Mouse (Mus musculus) lung, embryonic 15.5 days (tissue): ENCODE results near the gene Lipm. TPM values are rescaled to one million over a fixed set of nuclear protein-coding genes. Genes with fewer than 3 reads are reported as not detected.

Experiments
- ATAC-seq: fragments of 200-750 bp; cut with Nextera tagmentation; 2 replicates; pipeline ENCODE4 v1.8.0; 2017; ENCODE audit warnings: moderate number of reproducible peaks, borderline replicate concordance; ENCODE audit not compliant: low FRiP score, low TSS enrichment; ENCODE audit errors: extremely low read depth
- H3K27ac ChIP-seq: fragments of 300-500 bp; sonication (generic); 2 replicates; pipeline ENCODE4 v1.5.1; 2015; ENCODE audit warnings: moderate library complexity, mild to moderate bottlenecking, inconsistent platforms
- H3K27me3 ChIP-seq: fragments of 300-500 bp; sonication (generic); 2 replicates; pipeline ENCODE4 v1.6.1; 2015; ENCODE audit warnings: inconsistent platforms
- H3K36me3 ChIP-seq: fragments of 300-500 bp; sonication (generic); 2 replicates; pipeline ENCODE4 v1.6.1; 2015; ENCODE audit warnings: inconsistent platforms
- H3K4me1 ChIP-seq: fragments of 300-500 bp; sonication (generic); 2 replicates; pipeline ENCODE4 v1.6.1; 2015; ENCODE audit warnings: inconsistent platforms
- H3K4me2 ChIP-seq: fragments of 300-500 bp; sonication (generic); 2 replicates; pipeline ENCODE4 v1.6.1; 2015; ENCODE audit warnings: inconsistent platforms, mild to moderate bottlenecking, moderate library complexity
- H3K4me3 ChIP-seq: fragments of 300-500 bp; sonication (generic); 2 replicates; pipeline ENCODE4 v1.5.1; 2015; ENCODE audit warnings: mild to moderate bottlenecking, inconsistent platforms
- H3K9ac ChIP-seq: fragments of 300-500 bp; sonication (generic); 2 replicates; pipeline ENCODE4 v1.6.1; 2015; ENCODE audit warnings: inconsistent platforms
- H3K9me3 ChIP-seq: fragments of 300-500 bp; sonication (generic); 2 replicates; pipeline ENCODE4 v1.6.1; 2016; ENCODE audit warnings: inconsistent platforms
- WGBS: fragments of 180-500 bp; shearing (Covaris S2); methylation state at CpG from one replicate; pipeline ENCODE4 v1.1.7; 2015; 5-methylcytosine and 5-hydroxymethylcytosine counted together
- microRNA-seq: library from miRNA; unstranded; fragments of <30 nt; microRNA quantifications from one replicate; pipeline ENCODE4, GENCODE M21; 2016
- polyA plus RNA-seq: library from polyadenylated mRNA; unstranded; fragments of >200 nt; fragmentation: Nextera tagmentation; extraction: Ambion mirVana; gene quantifications from 2 replicates; pipeline ENCODE4 v1.2.1, GENCODE M21; 2015

Lipm gene
- polyA plus RNA-seq, 1 experiment from 2014 or later = 0.12 TPM

DNA sequence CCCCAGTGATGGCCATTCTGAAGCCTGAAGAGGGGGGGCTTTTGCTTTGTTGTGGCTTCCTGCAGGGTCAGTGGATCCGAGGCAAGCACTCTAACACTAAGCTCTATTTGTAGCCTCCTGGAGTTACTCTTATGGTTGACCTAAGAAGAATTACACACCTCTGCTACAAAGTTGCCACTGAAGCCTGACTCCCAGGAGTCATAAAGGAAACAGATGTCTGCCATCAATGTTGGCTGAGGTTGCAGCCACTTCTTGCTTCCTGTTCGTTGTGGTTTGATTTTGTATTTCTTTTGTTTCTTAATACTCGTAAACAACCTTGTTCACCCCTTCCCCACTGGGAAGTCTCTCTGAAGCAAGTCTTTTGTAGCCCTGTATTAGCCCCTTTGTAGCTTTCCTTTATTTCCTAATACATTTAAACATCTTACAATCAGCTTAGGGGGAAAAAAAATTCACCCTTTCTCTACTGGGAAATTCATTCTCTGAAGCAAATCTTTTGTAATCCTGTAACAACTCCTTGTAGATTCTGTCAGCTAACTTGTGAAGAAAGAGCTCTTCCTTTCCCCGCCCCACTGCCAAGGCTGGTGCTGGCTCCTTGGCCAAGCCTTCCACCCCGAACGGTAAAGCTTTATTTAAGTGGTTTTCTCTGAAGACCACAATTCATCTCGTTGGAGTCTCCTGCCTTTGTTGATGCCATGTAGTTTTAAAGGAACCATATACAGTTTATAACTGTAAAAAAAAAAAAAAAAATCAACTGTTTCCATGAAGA is 67.3 kb downstream of the Lipm start:
- Histone ChIP-seq H3K27ac (no peak overlapping the region), H3K4me2 (no peak overlapping the region), H3K4me1 (no peaks in the 10 kb centered on the region), H3K27me3 (no peaks in the 10 kb centered on the region), H3K9ac (no peak overlapping the region), H3K9me3 (no peaks in the 10 kb centered on the region), H3K4me3 (no peak overlapping the region), H3K36me3 (no peaks in the 10 kb centered on the region)
- no peak for ATAC-seq
- 51% methylated on average over 7 of the region's 7 CpGs for WGBS

DNA sequence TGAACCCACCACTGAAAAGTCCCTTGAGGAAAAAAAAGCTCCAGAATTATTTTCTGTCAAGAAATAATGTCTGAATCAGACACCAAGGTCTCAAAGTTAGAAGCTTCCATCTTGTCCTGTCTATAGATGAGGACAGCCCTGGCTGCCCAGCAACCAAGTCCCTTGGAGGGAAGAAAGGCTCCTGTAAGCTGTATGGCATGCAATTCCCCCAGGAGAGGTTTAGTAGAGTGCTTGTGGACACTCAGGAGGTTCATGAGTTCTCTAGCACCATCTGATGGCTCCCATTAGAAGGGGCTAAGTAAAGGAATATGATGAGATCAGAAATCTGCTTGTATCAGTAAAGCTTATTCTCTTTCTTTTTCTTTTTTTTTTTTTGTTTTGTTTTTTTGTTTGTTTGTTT is 68.4 kb downstream of the Lipm start:
- Histone ChIP-seq H3K4me1 (no peaks in the 10 kb centered on the region), H3K4me2 (no peak overlapping the region), H3K27me3 (no peaks in the 10 kb centered on the region), H3K9ac (no peak overlapping the region), H3K36me3 (no peaks in the 10 kb centered on the region), H3K9me3 (no peaks in the 10 kb centered on the region), H3K27ac (no peak overlapping the region), H3K4me3 (no peak overlapping the region)
- ATAC-seq = no peak

GRCm38 (mm10) chr19:34171167-34171566 is 70.4 kb downstream of the Lipm start:
- no peak overlapping the region for H3K4me3 ChIP-seq
- H3K36me3 ChIP-seq = no peaks in the 10 kb centered on the region
- H3K4me2 ChIP-seq = no peak overlapping the region
- 34% methylated on average over 3 of the region's 3 CpGs for WGBS
- no peaks in the 10 kb centered on the region for H3K27me3 ChIP-seq
- no peak for ATAC-seq
- no peaks in the 10 kb centered on the region for H3K9me3 ChIP-seq
- no peak overlapping the region for H3K27ac ChIP-seq
- H3K9ac ChIP-seq = no peak overlapping the region
- H3K4me1 ChIP-seq = no peaks in the 10 kb centered on the region

Small RNAs within 50 kb of the gene (microRNA-seq; reads per million reads assigned to microRNA genes)
- gene Gm23334 = not detected

Other genes starting within 250 kb of the Lipm start
- not detected in 2 replicates for gene Lipf, start 139.7 kb upstream of the Lipm start, polyA plus RNA-seq
- gene Lipk, start 92.6 kb upstream of the Lipm start, polyA plus RNA-seq = not detected in 2 replicates
- not detected in 2 replicates for gene Lipn, start 33.6 kb upstream of the Lipm start, polyA plus RNA-seq
- 0.16 and 0.67 TPM in 2 replicates for gene Ankrd22, start 65.1 kb downstream of the Lipm start, polyA plus RNA-seq
- 9.2 and 11.5 TPM in 2 replicates for gene Stambpl1, start 91.3 kb downstream of the Lipm start, polyA plus RNA-seq
- gene Acta2, start 154.7 kb downstream of the Lipm start, polyA plus RNA-seq = 801 and 904 TPM in 2 replicates
- 11.2 and 12.0 TPM in 2 replicates for gene Fas, start 189.7 kb downstream of the Lipm start, polyA plus RNA-seq